Mouse (Mus musculus) MEL (cell line): ENCODE measurements around the gene Reps1. TPM values are rescaled to one million over a fixed set of nuclear protein-coding genes. Genes with fewer than 3 reads are reported as not detected.

ENCODE experiments used
- DNase-seq: peaks from one replicate; pipeline ENCODE4 v3.0.0; 2011; ENCODE audit warnings: low read depth, low spot score
- H3K27ac ChIP-seq: 2 replicates; pipeline ENCODE4 v1.5.1; 2012; ENCODE audit warnings: low read depth, mild to moderate bottlenecking, control low read depth, low read length, moderate library complexity; ENCODE audit not compliant: control insufficient read depth
- H3K27me3 ChIP-seq, 2 experiments: fragments of 150-350 bp in 1 of 2; sonication (generic) in 1 of 2; 2 replicates each; pipeline ENCODE4 v1.6.1; 2012; ENCODE audit warnings: low read length in 2 of 2, mild to moderate bottlenecking in 2 of 2, improper control_type of control experiment in 1 of 2, moderate library complexity in 1 of 2; ENCODE audit not compliant: insufficient read depth in 2 of 2, control insufficient read depth in 1 of 2
- H3K36me3 ChIP-seq, 2 experiments: 2 replicates each; pipeline ENCODE4 v1.6.1; 2012 to 2014; ENCODE audit warnings: low read length in 2 of 2, improper control_type of control experiment in 1 of 2, inconsistent platforms in 1 of 2, mild to moderate bottlenecking in 1 of 2; ENCODE audit not compliant: insufficient read depth in 2 of 2, control insufficient read depth in 1 of 2
- H3K4me1 ChIP-seq, 2 experiments: fragments of 150-350 bp in 1 of 2; sonication (generic) in 1 of 2; 2 replicates each; pipeline ENCODE4 v1.6.1; 2012; ENCODE audit warnings: low read length in 2 of 2, improper control_type of control experiment in 1 of 2, mild to moderate bottlenecking in 1 of 2; ENCODE audit not compliant: insufficient read depth in 2 of 2, control insufficient read depth in 1 of 2
- H3K4me3 ChIP-seq, 2 experiments: fragments of 150-350 bp in 1 of 2; sonication (generic) in 1 of 2; 2 replicates each; pipeline ENCODE4 v1.5.1; 2012; ENCODE audit warnings: low read depth in 2 of 2, low read length in 2 of 2, mild to moderate bottlenecking in 2 of 2, moderate library complexity in 2 of 2, control low read depth in 1 of 2, improper control_type of control experiment in 1 of 2; ENCODE audit not compliant: control insufficient read depth in 1 of 2, insufficient read depth in 1 of 2
- H3K79me2 ChIP-seq: 2 replicates; pipeline ENCODE4 v1.6.1; 2012; ENCODE audit warnings: mild to moderate bottlenecking, low read length, moderate library complexity; ENCODE audit not compliant: control insufficient read depth, poor library complexity, insufficient read depth
- H3K9ac ChIP-seq: 2 replicates; pipeline ENCODE4 v1.6.1; 2012; ENCODE audit warnings: low read depth, mild to moderate bottlenecking, control low read depth, low read length, moderate library complexity; ENCODE audit not compliant: control insufficient read depth, poor library complexity, severe bottlenecking
- H3K9me3 ChIP-seq: fragments of 150-350 bp; sonication (generic); replicated peaks from 2 replicates; pipeline ENCODE4 v1.6.1; 2012; ENCODE audit warnings: mild to moderate bottlenecking, low read length, improper control_type of control experiment, moderate library complexity; ENCODE audit not compliant: insufficient read depth
- CHD1 ChIP-seq: IDR thresholded peaks from 2 replicates; pipeline ENCODE4 v1.6.1; 2012; ENCODE audit warnings: low read depth, mild to moderate bottlenecking, inconsistent platforms, low read length, improper control_type of control experiment
- CTCF ChIP-seq, 3 experiments: IDR thresholded peaks in 2 of 3; conservative IDR thresholded peaks in 1 of 3; 2 replicates each; pipeline ENCODE4 v1.5.1; 2011 to 2012; ENCODE audit warnings: low read length in 3 of 3, low read depth in 2 of 3, mild to moderate bottlenecking in 2 of 3, improper control_type of control experiment in 1 of 3, inconsistent platforms in 1 of 3, mixed read lengths in 1 of 3, moderate library complexity in 1 of 3; ENCODE audit not compliant: control insufficient read depth in 1 of 3, insufficient read depth in 1 of 3, poor library complexity in 1 of 3, severe bottlenecking in 1 of 3
- E2F4 ChIP-seq: IDR thresholded peaks from 2 replicates; pipeline ENCODE4 v1.6.1; 2011; ENCODE audit warnings: low read depth, low read length, improper control_type of control experiment, borderline replicate concordance
- GABPA ChIP-seq: IDR thresholded peaks from 2 replicates; pipeline ENCODE4 v1.6.1; 2012; ENCODE audit warnings: low read depth, mild to moderate bottlenecking, inconsistent platforms, low read length, improper control_type of control experiment, moderate library complexity
- GATA1 ChIP-seq: IDR thresholded peaks from 2 replicates; pipeline ENCODE4 v1.6.1; 2011; ENCODE audit warnings: low read depth, low read length, improper control_type of control experiment
- MXI1 ChIP-seq: IDR thresholded peaks from 2 replicates; pipeline ENCODE4 v1.6.1; 2011; ENCODE audit warnings: mild to moderate bottlenecking, low read depth, low read length, improper control_type of control experiment
- MYB ChIP-seq: IDR thresholded peaks from 2 replicates; pipeline ENCODE4 v1.6.1; 2011; ENCODE audit warnings: mild to moderate bottlenecking, low read depth, low read length, improper control_type of control experiment
- NELFE ChIP-seq: IDR thresholded peaks from 2 replicates; pipeline ENCODE4 v1.6.1; 2011; ENCODE audit warnings: low read depth, low read length, improper control_type of control experiment
- NRF1 ChIP-seq: IDR thresholded peaks from 2 replicates; pipeline ENCODE4 v1.6.1; 2014; ENCODE audit warnings: low read depth, mild to moderate bottlenecking, inconsistent platforms, low read length, improper control_type of control experiment, moderate library complexity; ENCODE audit not compliant: poor library complexity, insufficient read depth, severe bottlenecking
- POLR2A ChIP-seq, 2 experiments: IDR thresholded peaks; 2 replicates each; pipeline ENCODE4 v1.6.1; 2011 to 2012; ENCODE audit warnings: low read length in 2 of 2, mild to moderate bottlenecking in 2 of 2, control low read depth in 1 of 2, improper control_type of control experiment in 1 of 2, low read depth in 1 of 2, moderate library complexity in 1 of 2; ENCODE audit not compliant: control insufficient read depth in 1 of 2, insufficient read depth in 1 of 2, poor library complexity in 1 of 2
- POLR2AphosphoS2 ChIP-seq: IDR thresholded peaks from 2 replicates; pipeline ENCODE4 v1.6.1; 2011; ENCODE audit warnings: low read length, improper control_type of control experiment
- RAD21 ChIP-seq: IDR thresholded peaks from 2 replicates; pipeline ENCODE4 v1.6.1; 2011; ENCODE audit warnings: mild to moderate bottlenecking, low read depth, low read length, improper control_type of control experiment
- SIN3A ChIP-seq: IDR thresholded peaks from 2 replicates; pipeline ENCODE4 v1.6.1; 2012; ENCODE audit warnings: low read length, improper control_type of control experiment, inconsistent platforms
- TAL1 ChIP-seq: IDR thresholded peaks from 2 replicates; pipeline ENCODE4 v1.6.1; 2012; ENCODE audit warnings: mild to moderate bottlenecking, inconsistent platforms, low read length, moderate library complexity, mixed read lengths
- TBP ChIP-seq: IDR thresholded peaks from 2 replicates; pipeline ENCODE4 v1.8.0; 2011; ENCODE audit warnings: low read depth, low read length, improper control_type of control experiment
- TCF12 ChIP-seq: IDR thresholded peaks from 2 replicates; pipeline ENCODE4 v1.6.1; 2014; ENCODE audit warnings: low read depth, mild to moderate bottlenecking, inconsistent platforms, low read length, improper control_type of control experiment, moderate library complexity
- UBTF ChIP-seq: IDR thresholded peaks from 2 replicates; pipeline ENCODE4 v1.6.1; 2012; ENCODE audit warnings: low read depth, mild to moderate bottlenecking, inconsistent platforms, low read length, improper control_type of control experiment, moderate library complexity, borderline replicate concordance; ENCODE audit not compliant: insufficient read depth
- USF1 ChIP-seq: IDR thresholded peaks from 2 replicates; pipeline ENCODE4 v1.6.1; 2014; ENCODE audit warnings: low read depth, mild to moderate bottlenecking, inconsistent platforms, low read length, improper control_type of control experiment, moderate library complexity
- polyA plus RNA-seq, 2 experiments: library from polyadenylated mRNA; stranded (reverse) in 1 of 2; unstranded in 1 of 2; fragments of >175 nt in 1 of 2; fragments of >200 nt in 1 of 2; gene quantifications; 2 replicates each; pipeline versions ENCODE4 v1.2.1 to v1.2.4; 2012; ENCODE audit warnings: low replicate concordance in 2 of 2, low read depth in 1 of 2; ENCODE audit not compliant: insufficient read length in 2 of 2, insufficient read depth in 1 of 2, missing spikeins in 1 of 2
- total RNA-seq: library from RNA; depleted of rRNA; stranded (reverse); fragments of 300-350 nt; gene quantifications from 2 replicates; pipeline ENCODE4 v1.2.3, GENCODE M21; 2012

Reps1 gene
- total and polyA plus RNA-seq, 3 experiments, result 40.0 to 80.3 TPM; not detected in 1

DNA sequence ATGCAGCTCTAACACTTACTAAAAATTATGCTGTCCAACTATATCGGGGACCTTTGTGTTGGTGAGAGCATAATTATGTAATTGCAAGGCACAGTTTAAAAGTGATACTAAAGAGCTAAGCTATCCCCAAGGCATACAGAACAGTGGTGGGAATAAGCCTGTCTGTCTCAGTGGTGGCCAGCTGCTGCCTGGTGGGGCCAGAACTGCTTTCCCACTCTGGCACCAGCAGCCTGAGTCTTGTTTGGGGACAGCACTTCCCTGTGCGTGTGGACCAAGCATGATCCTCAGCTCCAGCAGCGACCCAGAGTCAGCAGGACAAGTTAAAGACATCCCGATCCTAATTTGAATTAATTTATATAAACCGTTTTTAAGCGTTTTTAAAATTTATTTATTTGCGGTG is 35.2 kb upstream of the Reps1 start:
- H3K36me3 ChIP-seq, result peaks cover 0 to 5% of the 10 kb centered on the region in 2 experiments; a peak in 2 of 4 replicates
- no peak overlapping the region for H3K4me3 ChIP-seq
- TF ChIP-seq TBP (no peak), TAL1 (no peak), GABPA (no peak), E2F4 (no peak), TCF12 (no peak), POLR2AphosphoS2 (no peak), MYB (no peak), CTCF (IDR thresholded peaks at IDR 0.05 in 2 of 3, conservative IDR thresholded peaks at IDR 0.05 in 1 of 3; ENCODE audit: control insufficient read depth in 1 of 3, insufficient read depth in 1 of 3, low read depth in 2 of 3, low read length in 3 of 3, poor library complexity in 1 of 3, severe bottlenecking in 1 of 3) (no peak), POLR2A (IDR thresholded peaks at IDR 0.05; ENCODE audit: control insufficient read depth in 1 of 2, insufficient read depth in 1 of 2, low read depth in 1 of 2, low read length in 2 of 2, poor library complexity in 1 of 2) (no peak), CHD1 (no peak), NRF1 (no peak)
- DNase-seq, result no peak
- no peaks in the 10 kb centered on the region for H3K9me3 ChIP-seq
- no peaks in the 10 kb centered on the region for H3K27me3 ChIP-seq
- peaks cover 0 to 4% of the 10 kb centered on the region in 2 experiments; a peak in 1 of 4 replicates for H3K4me1 ChIP-seq
- H3K79me2 ChIP-seq, result peaks cover 11% of the 10 kb centered on the region
- no peak overlapping the region for H3K27ac ChIP-seq
- no peak overlapping the region for H3K9ac ChIP-seq

DNA sequence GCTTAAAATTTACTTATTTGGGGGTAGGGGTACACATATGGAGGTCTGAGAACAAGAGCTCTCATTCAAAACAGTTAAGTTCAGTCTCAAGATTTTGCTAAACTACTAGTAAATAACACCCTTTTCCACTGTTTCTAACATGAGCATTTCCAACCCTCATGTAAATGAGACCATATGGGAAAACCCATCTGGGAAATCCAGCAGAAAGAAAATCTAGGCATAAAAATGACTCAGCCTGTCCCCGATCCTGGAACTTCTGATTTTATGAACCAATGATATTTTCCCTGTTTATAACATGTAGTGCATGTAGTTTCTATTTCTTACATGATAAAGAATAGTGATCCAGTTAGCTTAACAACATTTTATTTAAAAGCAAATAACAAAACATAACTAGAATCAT is 34.8 kb upstream of the Reps1 start:
- Histone ChIP-seq H3K27ac (no peak overlapping the region), H3K36me3 (peaks cover 0 to 5% of the 10 kb centered on the region in 2 experiments; a peak in 2 of 4 replicates), H3K4me1 (peaks cover 0 to 4% of the 10 kb centered on the region in 2 experiments; a peak in 1 of 4 replicates), H3K9me3 (no peaks in the 10 kb centered on the region), H3K9ac (no peak overlapping the region), H3K4me3 (no peak overlapping the region), H3K27me3 (no peaks in the 10 kb centered on the region), H3K79me2 (peaks cover 11% of the 10 kb centered on the region)
- no peak for TF ChIP-seq USF1
- TF ChIP-seq NRF1, result no peak
- TF ChIP-seq SIN3A, result no peak
- no peak for TF ChIP-seq TCF12
- TF ChIP-seq UBTF, result no peak
- no peak for TF ChIP-seq GATA1
- no peak for TF ChIP-seq MXI1
- no peak for TF ChIP-seq NELFE
- no peak for TF ChIP-seq RAD21
- DNase-seq, result no peak
